8 mouse cellular contexts compared by ENCODE assay signal in genomic region chr4:114635889-114636288, GRCm38 (mm10).
DNase-seq lines count a peak whose midpoint lies in the region; ATAC-seq lines count a peak whose summit lies in the region.

No protein-coding gene starts in this region.

- no peaks in the 10 kb centered on the region for H3K4me1 ChIP-seq in kidney, embryonic 16.5 days (ENCODE audit: insufficient read depth, low read length)
- no peaks in the 10 kb centered on the region for H3K4me1 ChIP-seq in limb, embryonic 13.5 days

- peak; percentile 62; the same call in 1 of the 2 replicates for ATAC-seq in kidney, embryonic 16.5 days (ENCODE audit: low FRiP score, low TSS enrichment)
- peak; percentile 51; the same call in 1 of the 2 replicates for ATAC-seq in limb, embryonic 13.5 days (ENCODE audit: low FRiP score, low read depth)

- no peak overlapping the region for H3K4me3 ChIP-seq in kidney, embryonic 16.5 days (ENCODE audit: low read length)
- no peak overlapping the region for H3K4me3 ChIP-seq in limb, embryonic 13.5 days

- H3K4me2 ChIP-seq in kidney, embryonic 16.5 days (replicated peaks; ENCODE audit: low read depth, low read length), result no peak overlapping the region
- H3K4me2 ChIP-seq in limb, embryonic 13.5 days (replicated peaks), result no peak overlapping the region

- no peak overlapping the region for H3K27ac ChIP-seq in kidney, embryonic 16.5 days (ENCODE audit: low read length)
- H3K27ac ChIP-seq in limb, embryonic 13.5 days, result no peak overlapping the region

- H3K9me3 ChIP-seq in kidney, embryonic 16.5 days (ENCODE audit: low read length), result no peaks in the 10 kb centered on the region
- no peaks in the 10 kb centered on the region for H3K9me3 ChIP-seq in limb, embryonic 13.5 days

- WGBS in kidney, embryonic 16.5 days, result 19% methylated on average over 5 of the region's 5 CpGs
- WGBS in limb, embryonic 13.5 days, result 25% methylated on average over 5 of the region's 5 CpGs

- no peaks in the 10 kb centered on the region for H3K36me3 ChIP-seq in kidney, embryonic 16.5 days (ENCODE audit: insufficient read depth, low read length)
- H3K36me3 ChIP-seq in limb, embryonic 13.5 days, result no peaks in the 10 kb centered on the region

- H3K27me3 ChIP-seq in kidney, embryonic 16.5 days (ENCODE audit: insufficient read depth, low read length), result peaks cover 6% of the 10 kb centered on the region; the same call in 1 of the 2 replicates
- H3K27me3 ChIP-seq in limb, embryonic 13.5 days, result peaks cover 87% of the 10 kb centered on the region

- peak; percentile 48 to 52 for DNase-seq in urinary bladder, adult 18-20 months (ENCODE audit: low spot score in 2 of 2)
- DNase-seq in urinary bladder, adult 2 months (ENCODE audit: low spot score), result no peak
- peak; percentile 52 to 64 for DNase-seq in cerebellum, postnatal 4 days (ENCODE audit: low spot score in 2 of 2)
- peak; percentile 31 for DNase-seq in gastrocnemius, postnatal 25 days
- DNase-seq in ovary, postnatal 36 days (ENCODE audit: low spot score), result peak; percentile 65
- DNase-seq in MN1 (ENCODE audit: low spot score), result no peak

- H3K9ac ChIP-seq in kidney, embryonic 16.5 days (replicated peaks; ENCODE audit: low read length), result no peak overlapping the region
- no peak overlapping the region for H3K9ac ChIP-seq in limb, embryonic 13.5 days

Comparison
In these comparisons a context has a peak if more than half of its experiments do, and no peak if none do; other contexts are left out.
1. DNase-seq: peak in urinary bladder, adult 18-20 months (2 of 2), cerebellum, postnatal 4 days (2 of 2), gastrocnemius, postnatal 25 days (single experiment) and ovary, postnatal 36 days (single experiment); none in urinary bladder, adult 2 months (single experiment) and MN1 (single experiment).